22 mouse cellular contexts compared by ENCODE assay signal in genomic region chr11:81261259-81261658, GRCm38 (mm10).
"Had no signal": no experiment of that assay in that cellular context is flagged by ENCODE, and none has a peak within 500 bp of the region (broad histone marks: within the 10 kb centered on the region; RNA-seq: fewer than 3 reads in every experiment).

No protein-coding gene starts in this region.

- ATAC-seq: liver, postnatal 0 days; lung, postnatal 0 days; midbrain, embryonic 16.5 days had no signal

- H3K4me3 ChIP-seq: liver, embryonic 15.5 days; lung, embryonic 15.5 days; megakaryocyte, embryonic 14.5 days; midbrain, embryonic 12.5 days; myocyte; neural tube, embryonic 13.5 days; neural tube, embryonic 15.5 days had no signal

- H3K36me3 ChIP-seq: liver, embryonic 15.5 days; lung, embryonic 15.5 days; midbrain, embryonic 12.5 days; neural tube, embryonic 13.5 days; neural tube, embryonic 15.5 days had no signal

- H3K9me3 ChIP-seq: liver, embryonic 15.5 days; lung, embryonic 15.5 days; neural tube, embryonic 13.5 days; neural tube, embryonic 15.5 days had no signal

- H3K4me2 ChIP-seq: liver, embryonic 15.5 days; lung, embryonic 15.5 days; midbrain, embryonic 12.5 days; neural tube, embryonic 13.5 days; neural tube, embryonic 15.5 days had no signal

- H3K9ac ChIP-seq: liver, embryonic 15.5 days; liver, postnatal 0 days; lung, embryonic 15.5 days; midbrain, embryonic 12.5 days; neural tube, embryonic 13.5 days; neural tube, embryonic 15.5 days had no signal

- H3K4me1 ChIP-seq: liver, embryonic 15.5 days; lung, embryonic 15.5 days; megakaryocyte, embryonic 14.5 days; midbrain, embryonic 12.5 days; neural tube, embryonic 13.5 days; neural tube, embryonic 15.5 days had no signal

- H3K27ac ChIP-seq: liver, embryonic 15.5 days; lung, embryonic 15.5 days; macrophage; midbrain, embryonic 12.5 days; neural tube, embryonic 13.5 days; neural tube, embryonic 15.5 days had no signal

- DNase-seq: liver, postnatal 0 days; lung, adult 2 months; lung, postnatal 14 days; lung, postnatal 36 days; midbrain, embryonic 14.5 days; retina, postnatal 1 day; right cerebral cortex, postnatal 25 days; right cerebral cortex, postnatal 4 days; spleen, adult 18-20 months; thymus, adult 2 months; thymus, postnatal 25 days; thymus, postnatal 4 days had no signal

- H3K27me3 ChIP-seq: liver, embryonic 15.5 days; lung, embryonic 15.5 days; megakaryocyte, embryonic 14.5 days; midbrain, embryonic 12.5 days; neural tube, embryonic 13.5 days; neural tube, embryonic 15.5 days had no signal
